Mouse (Mus musculus): ENCODE measurements at regions not wholly inside any gene's neighbourhood (a gene's known extent, or its start where the extent isn't known, plus 50 kb on each side); places are given as distances from the start of the nearest gene placed in this dataset.

DNA sequence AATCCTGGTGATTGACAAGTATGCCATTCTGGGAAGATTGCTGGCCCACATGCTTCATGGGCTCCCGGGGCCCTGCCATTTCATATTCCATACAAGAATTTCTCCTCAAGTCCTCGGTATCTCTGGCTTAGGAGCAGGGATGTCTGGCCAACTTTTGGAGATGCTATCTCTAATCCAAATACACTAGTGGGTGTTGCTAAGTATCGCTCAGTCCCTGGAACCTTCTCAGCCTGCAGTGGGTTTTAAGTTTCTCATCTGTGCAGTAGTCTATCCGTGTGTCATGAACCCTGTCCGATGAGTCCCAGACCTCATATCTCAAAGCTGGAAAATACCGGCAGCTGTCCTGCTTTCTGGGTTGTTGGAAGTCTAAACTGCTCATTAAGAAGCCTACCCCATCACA is 198.9 kb downstream of the Zfp36l1 start:
- DNase-seq (ENCODE audit: low spot score in 2 of 2): no peak

DNA sequence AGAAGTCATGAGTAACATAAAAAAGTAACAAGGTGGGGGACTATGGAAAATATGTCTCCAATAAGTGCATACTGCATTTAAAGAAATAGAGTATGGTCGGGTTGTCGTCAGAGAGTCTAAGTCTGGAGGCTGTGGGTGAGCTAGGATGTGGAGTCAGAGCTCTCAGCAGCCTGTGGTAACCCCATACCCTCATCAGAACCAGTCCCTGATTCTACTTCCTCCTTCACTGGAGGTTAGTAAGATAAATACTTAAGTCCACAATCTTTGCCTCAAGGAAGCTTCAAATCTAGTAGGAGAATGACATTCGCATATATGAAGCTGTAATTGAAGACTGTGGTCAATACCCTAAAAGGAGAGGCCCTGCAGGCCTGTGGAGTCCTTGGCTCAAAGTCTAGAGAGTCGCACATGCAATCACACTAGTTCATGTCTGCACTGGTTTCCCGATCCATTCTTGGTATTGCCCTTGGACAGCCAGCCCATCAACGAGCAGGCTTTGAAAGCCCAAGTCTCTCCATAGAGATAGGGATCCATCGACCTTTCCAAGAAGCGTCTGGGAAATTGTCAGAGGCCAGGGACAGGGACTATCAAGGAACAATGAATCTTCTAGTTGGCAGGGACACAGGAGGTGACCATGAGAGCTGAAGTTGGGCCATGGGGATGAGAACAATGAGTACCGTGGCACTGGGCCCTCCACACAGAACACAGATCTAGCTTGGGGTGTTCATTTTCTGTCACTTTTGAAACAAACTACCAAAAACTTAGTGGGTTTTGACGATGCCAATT is 200.3 kb downstream of the Zfp36l1 start:
- no peak for DNase-seq (ENCODE audit: low spot score in 2 of 2)

DNA sequence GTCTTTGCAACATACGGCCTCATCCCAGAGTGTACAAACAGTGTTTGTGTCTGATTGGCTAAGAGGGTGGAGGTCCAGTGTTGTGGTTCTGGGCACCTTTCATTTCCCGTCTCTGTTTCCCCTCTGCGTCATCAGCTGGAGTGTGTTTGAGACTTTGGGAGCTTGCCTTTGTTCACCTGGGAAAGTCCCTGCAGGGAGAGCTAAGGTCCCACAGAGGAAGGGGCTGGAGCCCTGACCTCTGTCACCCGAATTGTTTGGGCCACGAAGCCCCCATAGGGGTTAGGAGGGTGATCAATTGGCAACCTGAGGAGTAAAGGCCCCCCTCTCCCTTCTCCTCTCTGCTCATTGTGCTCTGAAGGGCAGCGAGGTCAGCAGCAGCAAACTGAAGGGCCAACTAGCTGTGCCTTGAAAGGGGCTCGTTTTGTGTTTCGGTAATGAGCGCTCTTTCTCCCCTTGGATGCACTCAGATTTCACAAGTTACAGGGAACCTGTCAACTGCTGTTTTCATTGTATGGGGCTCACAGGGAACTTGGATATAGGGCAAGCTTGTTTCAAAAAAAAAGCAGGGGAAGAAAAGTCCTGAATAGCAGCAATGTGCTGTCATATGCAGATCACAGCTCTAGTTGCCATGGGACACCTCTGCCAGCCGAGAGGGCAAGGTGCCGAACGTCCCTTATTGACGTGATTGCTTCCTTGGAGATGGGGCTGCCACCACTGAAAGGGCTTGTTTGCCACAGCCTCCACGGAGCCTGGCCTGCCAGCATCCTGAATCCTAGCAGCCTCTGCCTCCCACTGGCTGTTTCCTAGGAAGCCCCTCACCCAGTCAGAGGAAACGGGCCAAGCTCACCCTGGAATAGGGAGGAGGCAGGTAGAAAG is 201.7 kb downstream of the Zfp36l1 start:
- peak; percentile 83 to 86 for DNase-seq (ENCODE audit: low spot score in 2 of 2)

DNA sequence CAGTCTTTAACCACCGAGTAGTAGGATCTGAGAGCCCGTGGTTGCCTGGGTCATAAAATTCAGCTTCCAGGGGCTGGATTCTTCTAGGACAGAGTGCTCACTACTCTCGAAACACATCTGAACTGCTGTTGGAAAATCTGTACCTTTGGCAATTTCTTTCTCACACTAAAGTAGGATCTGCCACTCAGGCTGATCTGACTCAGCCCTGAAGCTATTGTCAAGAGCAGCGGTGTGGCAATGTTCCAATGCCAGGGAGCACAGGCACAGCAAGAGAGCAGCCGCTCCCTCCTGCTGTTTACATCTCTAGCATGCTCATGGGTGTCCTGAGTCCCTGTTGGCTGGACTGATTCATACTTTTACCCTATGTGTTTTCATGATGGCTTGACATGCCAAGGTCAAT is 205.2 kb downstream of the Zfp36l1 start:
- DNase-seq (ENCODE audit: low spot score in 2 of 2): no peak

DNA sequence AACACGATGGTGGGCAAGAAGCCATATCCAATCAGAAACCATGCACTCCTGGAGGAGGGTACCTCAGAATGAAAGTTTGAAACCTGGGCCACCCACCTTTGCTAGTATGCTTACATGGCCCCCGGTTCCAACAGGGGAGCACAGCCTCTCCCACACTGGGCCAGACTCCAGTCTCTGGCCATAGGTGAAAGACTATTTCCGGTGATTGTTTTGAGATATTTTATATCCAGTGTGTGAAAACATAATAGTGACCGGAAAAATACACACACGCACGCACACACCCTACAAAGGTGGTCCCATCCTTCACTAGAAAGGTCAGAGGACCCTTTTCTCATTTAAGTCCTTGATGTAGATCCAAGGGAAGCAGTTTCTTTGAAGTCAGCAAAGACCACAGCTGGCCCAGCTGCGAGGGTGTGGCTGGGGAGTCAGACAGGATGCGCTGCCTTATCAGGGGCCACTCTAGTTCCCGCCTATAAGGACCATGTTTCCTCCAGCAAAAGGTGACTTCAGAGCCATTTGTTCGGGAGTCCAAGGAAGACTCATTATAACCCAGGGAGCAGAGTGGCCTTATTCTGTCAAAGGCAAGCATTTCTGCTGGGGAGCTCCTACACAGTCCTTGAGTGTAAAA is 206.0 kb downstream of the Zfp36l1 start:
- DNase-seq (ENCODE audit: low spot score in 2 of 2): no peak

DNA sequence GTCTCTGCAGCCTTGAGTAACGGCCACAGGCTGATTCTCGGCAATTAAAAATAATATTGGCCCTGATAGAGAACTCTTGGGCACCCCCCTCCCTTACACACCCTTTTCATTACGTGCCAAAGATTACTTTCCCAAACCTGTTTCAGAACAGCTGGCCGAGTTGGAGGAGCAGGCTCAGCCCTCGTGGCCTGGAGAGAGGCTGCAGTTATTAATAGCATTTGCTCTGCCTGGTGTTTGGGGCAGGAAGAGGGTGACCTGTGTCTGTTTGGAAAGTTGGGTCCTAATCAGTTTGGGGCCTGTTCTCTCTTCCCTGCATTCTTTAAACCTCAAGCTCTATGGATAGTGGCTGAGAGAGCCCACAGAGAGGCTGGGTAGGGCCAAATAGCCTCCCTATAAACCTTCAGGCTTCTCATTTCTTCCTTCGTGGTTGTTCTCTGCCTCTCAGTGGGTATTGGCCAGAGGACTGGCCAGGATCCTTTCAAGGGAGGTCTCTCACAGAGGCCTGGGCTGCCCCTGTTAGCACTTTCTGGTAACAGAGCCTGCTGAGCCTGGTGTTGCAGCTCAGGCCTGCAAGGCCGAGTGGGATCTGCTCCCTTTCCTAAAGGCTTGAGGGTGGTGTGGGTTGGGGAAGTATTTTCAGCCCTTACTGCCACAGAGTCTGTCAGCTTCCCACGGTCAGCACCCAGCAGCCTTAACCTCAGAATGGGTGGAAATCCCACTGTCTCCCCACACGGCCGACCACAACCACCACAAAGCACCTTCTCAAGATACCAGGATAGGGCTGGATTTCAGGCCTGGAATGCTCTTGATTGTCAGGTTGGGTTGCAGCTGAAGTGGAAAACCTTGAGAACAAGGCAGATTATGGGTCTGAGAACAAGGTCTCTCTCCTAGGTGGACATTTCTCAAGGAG is 206.7 kb downstream of the Zfp36l1 start:
- DNase-seq (ENCODE audit: low spot score in 2 of 2): no peak

DNA sequence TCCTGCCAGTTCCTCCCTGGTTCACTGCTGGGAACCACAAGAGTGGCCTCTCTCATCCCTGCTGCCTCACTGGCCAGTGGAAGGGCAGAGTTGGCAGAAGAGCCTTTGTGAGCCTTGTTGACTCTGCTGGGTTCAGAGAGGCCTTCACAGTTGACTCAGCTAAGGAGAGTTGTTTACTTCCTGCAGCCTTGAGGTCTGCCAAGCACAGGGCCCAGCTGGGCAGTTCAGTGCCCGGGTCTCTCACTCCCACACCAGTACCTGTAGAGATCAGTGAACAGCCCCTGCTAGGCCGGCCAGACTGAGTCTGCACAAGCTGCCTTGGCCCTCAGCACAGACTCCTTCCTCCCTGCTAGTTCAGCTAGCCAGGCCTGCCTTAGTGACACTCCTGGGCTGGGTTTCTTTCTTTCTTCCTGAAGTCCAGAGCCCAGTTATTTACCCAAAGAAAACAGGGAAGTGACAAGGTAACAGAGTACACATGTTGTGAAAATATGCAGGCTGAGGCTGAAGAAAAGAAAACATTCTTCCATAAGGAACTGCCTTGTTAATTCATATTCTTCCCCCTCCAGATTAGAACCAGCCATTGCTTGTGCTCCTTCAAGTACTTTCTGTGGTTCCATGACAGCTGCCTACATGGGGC is 207.8 kb downstream of the Zfp36l1 start:
- DNase-seq (ENCODE audit: low spot score in 2 of 2): no peak

DNA sequence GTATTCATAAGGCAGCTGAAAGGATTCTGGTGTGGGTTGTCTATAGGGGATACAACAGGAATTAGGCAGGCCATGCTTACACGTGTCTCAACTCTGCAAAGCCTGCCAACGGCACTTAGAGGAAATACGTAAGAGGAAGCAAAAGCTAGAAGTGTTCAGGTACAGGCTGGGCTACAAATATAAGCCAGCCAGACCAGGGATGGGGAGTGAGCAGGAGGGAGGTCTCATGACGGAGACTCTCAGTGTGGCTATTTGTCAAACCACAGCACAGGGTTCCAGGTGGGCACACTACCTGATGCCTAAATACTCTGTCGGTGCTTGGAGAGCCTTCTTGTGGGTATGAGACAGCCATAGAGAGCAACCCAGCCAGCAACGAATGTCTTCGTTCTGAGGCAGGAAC is 210.1 kb downstream of the Zfp36l1 start:
- DNase-seq (ENCODE audit: low spot score in 2 of 2): no peak

DNA sequence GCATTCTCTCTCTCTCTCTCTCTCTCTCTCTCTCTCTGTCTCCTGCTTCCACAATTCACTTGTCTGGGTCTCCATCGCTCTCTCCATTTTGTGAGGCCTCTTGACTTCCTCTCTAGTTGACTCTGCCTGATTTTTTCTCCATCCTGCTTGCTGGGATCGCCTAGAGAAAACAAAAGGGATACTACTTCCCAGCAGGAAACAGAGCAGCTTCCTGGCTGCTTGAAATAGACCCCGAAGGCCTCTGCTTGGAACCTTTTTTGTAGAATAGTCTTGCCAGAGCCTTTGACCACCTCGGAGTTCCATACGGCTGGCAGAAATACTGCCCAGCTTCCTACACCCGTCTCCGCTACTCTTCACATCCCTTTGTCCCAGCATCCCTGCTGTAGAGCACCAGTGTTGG is 210.7 kb downstream of the Zfp36l1 start:
- no peak for DNase-seq (ENCODE audit: low spot score in 2 of 2)

DNA sequence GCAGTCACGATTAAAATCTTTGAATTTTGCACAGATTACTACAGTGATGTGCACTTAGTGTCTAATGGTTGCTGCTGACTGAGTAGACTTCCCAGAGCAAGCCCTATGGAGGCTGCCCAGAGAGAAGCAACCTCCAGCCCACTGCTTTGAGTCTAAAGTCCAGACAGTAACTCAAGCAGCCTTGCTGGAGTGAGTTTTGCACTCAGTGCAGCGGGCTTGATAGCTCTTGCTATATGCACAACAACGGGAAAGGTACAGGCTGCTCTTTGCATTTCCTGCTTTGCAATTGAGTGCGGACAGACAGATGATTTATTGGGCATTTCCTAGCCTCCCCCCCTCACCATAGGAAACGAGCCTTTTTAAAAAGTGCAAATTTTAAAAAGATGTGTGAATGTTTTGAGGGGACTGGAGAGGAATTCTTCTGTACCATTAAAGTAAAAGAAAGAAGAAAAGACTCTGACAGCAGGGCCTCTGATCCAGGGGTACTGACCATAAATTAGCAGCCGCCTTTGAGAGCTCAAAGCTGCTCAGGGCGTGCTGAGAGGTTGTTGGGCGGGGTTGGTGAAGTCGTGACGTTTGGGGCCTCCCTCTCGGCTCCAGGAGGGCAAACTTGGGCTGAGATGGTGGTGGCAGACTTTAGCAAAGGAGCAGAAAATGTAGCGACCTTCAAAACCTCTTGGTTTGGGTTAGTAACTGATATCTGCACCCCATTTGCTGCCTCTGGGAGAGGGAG is 214.4 kb downstream of the Zfp36l1 start:
- no peak for DNase-seq (ENCODE audit: low spot score in 2 of 2)

DNA sequence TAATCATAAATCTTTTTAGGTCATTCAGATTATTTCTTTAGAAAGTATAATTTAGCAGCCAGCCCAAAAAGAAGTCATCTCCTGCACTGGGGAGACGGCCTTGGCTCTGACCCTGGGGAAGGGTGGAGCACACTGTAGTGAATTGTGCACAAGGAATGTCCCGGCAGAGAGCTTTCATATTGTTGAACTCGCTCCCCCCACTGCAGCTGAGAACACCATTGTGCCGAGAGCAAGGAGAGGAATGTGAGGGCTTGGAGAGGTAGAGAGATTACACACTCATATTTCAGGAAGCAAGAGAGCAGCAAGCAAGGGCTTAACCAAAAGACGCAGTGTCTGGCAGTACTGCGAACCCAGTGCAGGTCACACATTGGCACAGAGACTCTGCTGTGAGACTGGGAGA is 216.8 kb downstream of the Zfp36l1 start:
- DNase-seq (ENCODE audit: low spot score in 2 of 2): no peak

DNA sequence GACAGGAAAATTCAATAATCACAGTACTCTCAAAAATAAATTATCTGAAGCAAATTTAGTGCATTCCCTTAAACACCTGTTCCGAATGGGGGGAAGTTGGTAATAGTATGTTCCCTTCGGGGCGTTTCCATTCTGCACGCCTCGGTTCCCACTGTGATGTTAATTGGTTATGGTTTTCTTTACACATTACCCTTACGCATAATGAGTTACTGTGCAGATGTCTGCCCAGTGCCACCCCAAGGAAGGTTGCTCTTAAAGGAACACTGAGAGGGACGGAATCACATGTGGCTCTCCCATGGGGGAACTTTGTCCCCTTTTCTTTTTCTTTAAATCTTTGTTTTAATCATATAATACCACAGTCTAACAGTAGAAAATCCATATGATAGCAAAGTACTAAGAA is 217.5 kb downstream of the Zfp36l1 start:
- no peak for DNase-seq (ENCODE audit: low spot score in 2 of 2)

DNA sequence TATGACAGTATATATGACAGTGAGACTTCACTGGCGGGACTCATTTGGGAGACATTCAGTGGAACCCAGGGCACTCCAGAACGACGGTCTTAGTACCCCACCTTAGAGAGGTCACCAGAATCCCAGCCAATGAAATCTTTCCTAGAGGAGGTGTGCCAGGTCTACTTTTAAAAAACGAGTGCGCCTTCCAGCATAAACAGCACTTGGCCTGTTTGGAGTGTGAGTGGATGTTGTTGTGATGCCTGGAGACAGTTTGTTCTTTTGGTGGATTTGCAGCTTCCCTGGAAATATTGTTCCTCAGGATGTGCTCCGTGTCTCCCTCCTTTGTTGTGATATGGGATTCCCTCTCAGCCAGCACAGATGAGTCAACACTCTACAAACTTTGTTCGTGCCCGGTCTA is 219.9 kb downstream of the Zfp36l1 start:
- peak in 1 of 2 experiments; percentile 12 for DNase-seq (ENCODE audit: low spot score in 2 of 2)

DNA sequence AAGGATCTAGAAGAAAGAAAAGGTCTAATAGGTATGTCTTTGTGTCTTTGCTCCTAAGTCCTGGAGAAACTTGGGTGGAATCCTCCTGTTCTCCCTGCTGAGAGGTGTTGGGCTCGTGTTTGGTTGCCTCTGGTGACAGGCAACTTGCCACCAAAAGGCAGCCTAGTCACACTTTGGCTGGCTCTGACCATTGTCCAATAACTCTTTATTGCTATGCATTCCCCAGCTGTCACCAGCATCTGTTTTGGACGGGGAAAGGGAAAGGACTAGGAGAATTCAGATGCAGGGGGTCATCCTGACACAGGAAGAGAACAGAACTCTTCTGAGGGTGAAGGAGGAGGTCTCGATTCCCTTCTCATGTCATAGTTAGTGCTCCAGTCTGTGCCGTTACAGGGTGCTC is 220.9 kb downstream of the Zfp36l1 start:
- peak in 1 of 2 experiments; percentile 18 for DNase-seq (ENCODE audit: low spot score in 2 of 2)

DNA sequence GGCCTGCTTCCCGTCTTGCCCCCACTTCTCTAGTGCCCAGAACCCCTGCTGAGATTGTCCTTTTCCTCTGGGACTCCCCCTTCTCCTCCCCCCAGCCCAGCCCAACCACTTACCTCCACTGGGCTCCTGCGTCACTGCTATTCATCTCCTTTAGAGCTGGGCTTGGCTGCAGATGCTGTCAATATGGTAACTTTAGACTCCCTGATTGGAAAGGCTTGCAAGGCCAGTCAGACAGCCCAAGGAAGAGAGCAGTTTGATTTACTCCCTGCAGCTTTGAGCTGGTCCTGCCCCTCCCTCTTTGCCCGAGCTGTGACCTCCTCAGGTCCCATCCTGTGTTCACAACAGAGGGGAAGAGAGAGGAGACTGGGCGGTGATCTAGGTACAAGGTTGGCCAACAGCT is 221.9 kb downstream of the Zfp36l1 start:
- DNase-seq (ENCODE audit: low spot score in 2 of 2): peak in 1 of 2 experiments; percentile 18

DNA sequence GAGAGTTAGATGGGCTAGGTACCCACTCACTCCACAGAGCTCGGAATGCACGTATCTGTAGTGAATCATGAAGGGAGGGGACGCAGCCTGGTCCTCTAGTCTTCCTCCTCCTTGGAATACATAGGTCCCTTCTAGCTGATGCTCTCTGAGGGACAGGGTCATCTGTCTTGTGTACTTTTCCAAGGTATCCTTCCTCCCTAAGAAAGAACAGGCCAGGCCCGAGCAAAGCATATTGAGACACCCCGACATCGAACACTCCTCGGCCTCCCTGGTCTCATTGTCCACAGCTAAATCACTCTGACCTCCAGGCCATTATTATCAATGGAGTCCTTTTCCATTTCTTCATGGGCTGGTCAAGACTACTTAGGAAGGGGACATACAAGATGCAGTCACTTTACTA is 222.5 kb downstream of the Zfp36l1 start:
- DNase-seq (ENCODE audit: low spot score in 2 of 2): peak in 1 of 2 experiments; percentile 12

DNA sequence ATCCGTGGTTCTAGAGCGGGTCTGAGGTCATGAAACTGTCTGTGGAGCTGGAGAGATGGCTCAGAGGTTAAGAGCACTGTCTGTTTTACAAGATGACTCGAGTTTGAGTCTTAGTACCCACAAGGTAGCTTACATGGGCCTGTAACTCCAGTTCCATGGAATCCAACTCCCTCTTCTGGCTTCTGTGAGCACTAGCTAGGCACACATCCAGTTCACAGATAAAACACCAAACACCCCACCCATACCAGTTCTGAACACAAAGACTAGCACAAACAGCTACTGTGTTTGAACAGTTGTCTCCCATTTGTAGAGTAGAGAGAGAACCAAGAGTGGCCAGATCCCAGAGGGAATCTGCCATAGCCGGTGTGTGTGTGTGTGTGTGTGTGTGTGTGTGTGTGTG is 224.0 kb downstream of the Zfp36l1 start:
- no peak for DNase-seq (ENCODE audit: low spot score in 2 of 2)

DNA sequence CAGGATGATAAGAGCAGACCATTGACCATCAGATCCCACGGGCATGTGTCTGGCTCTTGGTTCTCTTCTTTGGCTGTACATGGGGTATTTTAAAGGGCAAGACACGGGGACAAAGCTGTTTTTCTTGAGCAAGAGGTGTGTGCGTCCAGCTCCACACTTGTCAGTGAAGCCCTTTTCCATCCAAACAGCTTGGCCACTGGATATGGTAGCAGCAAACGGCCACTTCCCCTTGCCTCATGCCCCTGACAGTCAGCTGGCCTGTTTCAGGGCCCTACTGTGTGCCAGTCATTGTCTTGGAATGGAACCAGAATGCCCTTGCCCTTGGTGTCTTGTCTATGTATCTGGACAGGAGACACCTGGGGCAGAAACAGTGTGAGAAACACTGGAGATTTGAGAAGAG is 224.7 kb downstream of the Zfp36l1 start:
- no peak for DNase-seq (ENCODE audit: low spot score in 2 of 2)

DNA sequence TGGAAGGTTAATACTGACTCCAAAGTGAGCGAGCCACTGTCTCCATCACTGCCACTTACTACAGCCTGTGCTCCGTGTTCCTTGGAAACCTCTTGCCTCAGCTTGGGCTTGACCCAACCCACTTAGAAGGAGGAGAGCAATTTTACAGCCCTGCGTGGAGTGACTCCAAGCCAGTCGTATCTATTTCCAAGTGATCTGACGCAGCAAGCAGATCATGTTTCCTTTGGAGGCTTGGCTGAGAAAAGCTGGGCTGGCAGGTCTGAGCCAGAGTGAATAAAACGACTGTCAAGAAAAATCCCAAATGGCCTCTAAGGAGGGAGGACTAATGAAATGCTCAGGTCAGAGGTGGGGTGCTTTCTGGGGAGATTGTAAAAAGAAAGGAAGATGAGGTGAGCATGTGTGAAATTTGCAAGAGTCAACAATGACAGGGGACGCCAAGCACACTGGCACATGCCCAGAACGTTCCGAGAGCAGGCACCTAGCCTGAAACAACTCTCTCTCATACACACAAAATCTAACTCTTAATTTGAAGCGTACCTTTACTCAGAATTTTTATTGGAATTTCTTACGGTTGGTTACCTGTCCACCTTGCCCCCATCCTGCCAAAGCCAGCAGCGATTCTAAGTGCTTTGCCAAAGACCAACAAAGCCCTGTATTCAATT is 225.5 kb downstream of the Zfp36l1 start:
- peak; percentile 44 to 48 for DNase-seq (ENCODE audit: low spot score in 2 of 2)

DNA sequence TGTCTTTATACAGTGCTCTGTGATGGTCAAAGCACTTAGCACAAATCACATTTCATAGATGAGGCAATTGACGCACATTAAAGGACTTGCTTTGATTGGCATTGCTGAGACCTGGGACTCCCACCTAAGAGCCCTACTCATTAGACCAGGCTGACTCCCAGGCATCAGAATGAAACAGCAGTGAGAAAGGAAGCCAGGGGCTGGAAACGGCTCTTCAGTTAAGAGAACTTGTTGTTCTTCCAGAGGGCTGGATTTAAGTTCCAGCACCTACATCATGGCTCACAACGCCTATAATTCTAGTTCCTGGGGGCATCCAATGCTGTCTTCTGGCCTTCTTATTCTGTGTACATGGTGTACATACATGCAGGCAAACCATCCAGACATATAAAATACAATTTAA is 226.3 kb downstream of the Zfp36l1 start:
- DNase-seq (ENCODE audit: low spot score in 2 of 2): peak in 1 of 2 experiments; percentile 8

Data from right cerebral cortex, postnatal 10 days (tissue).